Mouse (Mus musculus) MEL (cell line): ENCODE results near the gene Nop58. TPM values are rescaled to one million over a fixed set of nuclear protein-coding genes. Genes with fewer than 3 reads are reported as not detected.

Experiments used
- DNase-seq: peaks from one replicate; pipeline ENCODE4 v3.0.0; 2011; ENCODE audit warnings: low read depth, low spot score
- H3K27ac ChIP-seq: 2 replicates; pipeline ENCODE4 v1.5.1; 2012; ENCODE audit warnings: low read depth, mild to moderate bottlenecking, control low read depth, low read length, moderate library complexity; ENCODE audit not compliant: control insufficient read depth
- H3K27me3 ChIP-seq, 2 experiments: fragments of 150-350 bp in 1 of 2; sonication (generic) in 1 of 2; 2 replicates each; pipeline ENCODE4 v1.6.1; 2012; ENCODE audit warnings: low read length in 2 of 2, mild to moderate bottlenecking in 2 of 2, improper control_type of control experiment in 1 of 2, moderate library complexity in 1 of 2; ENCODE audit not compliant: insufficient read depth in 2 of 2, control insufficient read depth in 1 of 2
- H3K36me3 ChIP-seq, 2 experiments: 2 replicates each; pipeline ENCODE4 v1.6.1; 2012 to 2014; ENCODE audit warnings: low read length in 2 of 2, improper control_type of control experiment in 1 of 2, inconsistent platforms in 1 of 2, mild to moderate bottlenecking in 1 of 2; ENCODE audit not compliant: insufficient read depth in 2 of 2, control insufficient read depth in 1 of 2
- H3K4me1 ChIP-seq, 2 experiments: fragments of 150-350 bp in 1 of 2; sonication (generic) in 1 of 2; 2 replicates each; pipeline ENCODE4 v1.6.1; 2012; ENCODE audit warnings: low read length in 2 of 2, improper control_type of control experiment in 1 of 2, mild to moderate bottlenecking in 1 of 2; ENCODE audit not compliant: insufficient read depth in 2 of 2, control insufficient read depth in 1 of 2
- H3K4me3 ChIP-seq, 2 experiments: fragments of 150-350 bp in 1 of 2; sonication (generic) in 1 of 2; 2 replicates each; pipeline ENCODE4 v1.5.1; 2012; ENCODE audit warnings: low read depth in 2 of 2, low read length in 2 of 2, mild to moderate bottlenecking in 2 of 2, moderate library complexity in 2 of 2, control low read depth in 1 of 2, improper control_type of control experiment in 1 of 2; ENCODE audit not compliant: control insufficient read depth in 1 of 2, insufficient read depth in 1 of 2
- H3K79me2 ChIP-seq: 2 replicates; pipeline ENCODE4 v1.6.1; 2012; ENCODE audit warnings: mild to moderate bottlenecking, low read length, moderate library complexity; ENCODE audit not compliant: control insufficient read depth, poor library complexity, insufficient read depth
- H3K9ac ChIP-seq: 2 replicates; pipeline ENCODE4 v1.6.1; 2012; ENCODE audit warnings: low read depth, mild to moderate bottlenecking, control low read depth, low read length, moderate library complexity; ENCODE audit not compliant: control insufficient read depth, poor library complexity, severe bottlenecking
- H3K9me3 ChIP-seq: fragments of 150-350 bp; sonication (generic); replicated peaks from 2 replicates; pipeline ENCODE4 v1.6.1; 2012; ENCODE audit warnings: mild to moderate bottlenecking, low read length, improper control_type of control experiment, moderate library complexity; ENCODE audit not compliant: insufficient read depth
- BHLHE40 ChIP-seq: IDR thresholded peaks from 2 replicates; pipeline ENCODE4 v1.6.1; 2012; ENCODE audit warnings: low read depth, mild to moderate bottlenecking, inconsistent platforms, low read length, improper control_type of control experiment, borderline replicate concordance
- CHD1 ChIP-seq: IDR thresholded peaks from 2 replicates; pipeline ENCODE4 v1.6.1; 2012; ENCODE audit warnings: low read depth, mild to moderate bottlenecking, inconsistent platforms, low read length, improper control_type of control experiment
- ELF1 ChIP-seq: IDR thresholded peaks from 2 replicates; pipeline ENCODE4 v1.6.1; 2014; ENCODE audit warnings: low read depth, mild to moderate bottlenecking, inconsistent platforms, low read length, improper control_type of control experiment, moderate library complexity
- EP300 ChIP-seq, 2 experiments: IDR thresholded peaks; 2 replicates each; pipeline ENCODE4 v1.6.1; 2011; ENCODE audit warnings: improper control_type of control experiment in 2 of 2, low read length in 2 of 2, low read depth in 1 of 2, mild to moderate bottlenecking in 1 of 2
- ETS1 ChIP-seq: IDR thresholded peaks from 2 replicates; pipeline ENCODE4 v1.6.1; 2012; ENCODE audit warnings: low read depth, mild to moderate bottlenecking, inconsistent platforms, low read length, improper control_type of control experiment, moderate library complexity
- GABPA ChIP-seq: IDR thresholded peaks from 2 replicates; pipeline ENCODE4 v1.6.1; 2012; ENCODE audit warnings: low read depth, mild to moderate bottlenecking, inconsistent platforms, low read length, improper control_type of control experiment, moderate library complexity
- GATA1 ChIP-seq: IDR thresholded peaks from 2 replicates; pipeline ENCODE4 v1.6.1; 2011; ENCODE audit warnings: low read depth, low read length, improper control_type of control experiment
- HCFC1 ChIP-seq: IDR thresholded peaks from 2 replicates; pipeline ENCODE4 v1.6.1; 2012; ENCODE audit warnings: low read depth, mild to moderate bottlenecking, inconsistent platforms, low read length, improper control_type of control experiment, moderate library complexity
- MAFK ChIP-seq: IDR thresholded peaks from 2 replicates; pipeline ENCODE4 v1.6.1; 2011; ENCODE audit warnings: low read depth, mild to moderate bottlenecking, low read length, improper control_type of control experiment, borderline replicate concordance
- MAX ChIP-seq: IDR thresholded peaks from 2 replicates; pipeline ENCODE4 v1.6.1; 2011; ENCODE audit warnings: low read length, improper control_type of control experiment
- MAZ ChIP-seq: IDR thresholded peaks from 2 replicates; pipeline ENCODE4 v1.6.1; 2012; ENCODE audit warnings: low read depth, mild to moderate bottlenecking, inconsistent platforms, low read length, improper control_type of control experiment
- MYB ChIP-seq: IDR thresholded peaks from 2 replicates; pipeline ENCODE4 v1.6.1; 2011; ENCODE audit warnings: mild to moderate bottlenecking, low read depth, low read length, improper control_type of control experiment
- MYC ChIP-seq: IDR thresholded peaks from 2 replicates; pipeline ENCODE4 v1.6.1; 2011; ENCODE audit warnings: low read depth, mild to moderate bottlenecking, low read length, improper control_type of control experiment, moderate library complexity
- NELFE ChIP-seq: IDR thresholded peaks from 2 replicates; pipeline ENCODE4 v1.6.1; 2011; ENCODE audit warnings: low read depth, low read length, improper control_type of control experiment
- NRF1 ChIP-seq: IDR thresholded peaks from 2 replicates; pipeline ENCODE4 v1.6.1; 2014; ENCODE audit warnings: low read depth, mild to moderate bottlenecking, inconsistent platforms, low read length, improper control_type of control experiment, moderate library complexity; ENCODE audit not compliant: poor library complexity, insufficient read depth, severe bottlenecking
- POLR2A ChIP-seq, 2 experiments: IDR thresholded peaks; 2 replicates each; pipeline ENCODE4 v1.6.1; 2011 to 2012; ENCODE audit warnings: low read length in 2 of 2, mild to moderate bottlenecking in 2 of 2, control low read depth in 1 of 2, improper control_type of control experiment in 1 of 2, low read depth in 1 of 2, moderate library complexity in 1 of 2; ENCODE audit not compliant: control insufficient read depth in 1 of 2, insufficient read depth in 1 of 2, poor library complexity in 1 of 2
- POLR2AphosphoS2 ChIP-seq: IDR thresholded peaks from 2 replicates; pipeline ENCODE4 v1.6.1; 2011; ENCODE audit warnings: low read length, improper control_type of control experiment
- RCOR1 ChIP-seq: IDR thresholded peaks from 2 replicates; pipeline ENCODE4 v1.6.1; 2012; ENCODE audit warnings: low read depth, mild to moderate bottlenecking, inconsistent platforms, low read length, improper control_type of control experiment
- SIN3A ChIP-seq: IDR thresholded peaks from 2 replicates; pipeline ENCODE4 v1.6.1; 2012; ENCODE audit warnings: low read length, improper control_type of control experiment, inconsistent platforms
- SMC3 ChIP-seq: IDR thresholded peaks from 2 replicates; pipeline ENCODE4 v1.6.1; 2011; ENCODE audit warnings: low read depth, low read length, improper control_type of control experiment
- TBP ChIP-seq: IDR thresholded peaks from 2 replicates; pipeline ENCODE4 v1.8.0; 2011; ENCODE audit warnings: low read depth, low read length, improper control_type of control experiment
- TCF12 ChIP-seq: IDR thresholded peaks from 2 replicates; pipeline ENCODE4 v1.6.1; 2014; ENCODE audit warnings: low read depth, mild to moderate bottlenecking, inconsistent platforms, low read length, improper control_type of control experiment, moderate library complexity
- UBTF ChIP-seq: IDR thresholded peaks from 2 replicates; pipeline ENCODE4 v1.6.1; 2012; ENCODE audit warnings: low read depth, mild to moderate bottlenecking, inconsistent platforms, low read length, improper control_type of control experiment, moderate library complexity, borderline replicate concordance; ENCODE audit not compliant: insufficient read depth
- USF1 ChIP-seq: IDR thresholded peaks from 2 replicates; pipeline ENCODE4 v1.6.1; 2014; ENCODE audit warnings: low read depth, mild to moderate bottlenecking, inconsistent platforms, low read length, improper control_type of control experiment, moderate library complexity
- ZKSCAN1 ChIP-seq: IDR thresholded peaks from 2 replicates; pipeline ENCODE4 v1.6.1; 2012; ENCODE audit warnings: low read depth, mild to moderate bottlenecking, inconsistent platforms, low read length, improper control_type of control experiment, moderate library complexity
- ZMIZ1 ChIP-seq: IDR thresholded peaks from 2 replicates; pipeline ENCODE4 v1.6.1; 2012; ENCODE audit warnings: low read depth, mild to moderate bottlenecking, inconsistent platforms, low read length, improper control_type of control experiment, moderate library complexity
- ZNF384 ChIP-seq: IDR thresholded peaks from 2 replicates; pipeline ENCODE4 v1.6.1; 2012; ENCODE audit warnings: low read depth, mild to moderate bottlenecking, inconsistent platforms, low read length, improper control_type of control experiment
- polyA plus RNA-seq, 2 experiments: library from polyadenylated mRNA; stranded (reverse) in 1 of 2; unstranded in 1 of 2; fragments of >175 nt in 1 of 2; fragments of >200 nt in 1 of 2; gene quantifications; 2 replicates each; pipeline versions ENCODE4 v1.2.1 to v1.2.4; 2012; ENCODE audit warnings: low replicate concordance in 2 of 2, low read depth in 1 of 2; ENCODE audit not compliant: insufficient read length in 2 of 2, insufficient read depth in 1 of 2, missing spikeins in 1 of 2
- total RNA-seq: library from RNA; depleted of rRNA; stranded (reverse); fragments of 300-350 nt; gene quantifications from 2 replicates; pipeline ENCODE4 v1.2.3, GENCODE M21; 2012

Nop58 gene
- total and polyA plus RNA-seq, 3 experiments: 474 to 1,828 (median 590) TPM

- H3K4me1 ChIP-seq: peaks cover 5 to 18% of the 10 kb centered on the region in 2 experiments; a peak in 3 of 4 replicates
- peak overlapping the region; percentile 87 for H3K27ac ChIP-seq
- H3K9ac ChIP-seq: peak overlapping the region; percentile 99
- no peaks in the 10 kb centered on the region for H3K9me3 ChIP-seq
- peaks cover 26% of the 10 kb centered on the region for H3K79me2 ChIP-seq
- no peaks in the 10 kb centered on the region for H3K27me3 ChIP-seq
- peak; percentile 77 for DNase-seq
- H3K36me3 ChIP-seq: peaks cover 0 to 15% of the 10 kb centered on the region in 2 experiments; a peak in 2 of 4 replicates
- TF ChIP-seq GABPA (no peak), NELFE (no peak), BHLHE40 (0 out of 2 replicates have a peak, but pooled peaks have one; percentile 51), RCOR1 (no peak), EP300 (IDR thresholded peaks at IDR 0.05; ENCODE audit: low read depth in 1 of 2, low read length in 2 of 2) (no peak), UBTF (no peak), USF1 (no peak), POLR2A (IDR thresholded peaks at IDR 0.05; ENCODE audit: control insufficient read depth in 1 of 2, insufficient read depth in 1 of 2, low read depth in 1 of 2, low read length in 2 of 2, poor library complexity in 1 of 2) (peak in 1 of 2 experiments; percentile 9; a peak in 1 of 4 replicates), NRF1 (no peak), ETS1 (no peak), TBP (no peak)
- TF ChIP-seq, all 39 proteins: peak for 2
- peak overlapping the region; percentile 66 to 97 for H3K4me3 ChIP-seq
These were observed 77.4 kb downstream of the Nop58 start for GRCm38 (mm10) chr1:59762208-59762607.

GRCm38 (mm10) chr1:59762651-59763163, 77.9 kb downstream of the Nop58 start:
- H3K9me3 ChIP-seq: no peaks in the 10 kb centered on the region
- peak overlapping the region; percentile 66 to 97 for H3K4me3 ChIP-seq
- H3K27ac ChIP-seq: peak overlapping the region; percentile 87
- H3K79me2 ChIP-seq: peaks cover 26% of the 10 kb centered on the region
- peaks cover 5 to 19% of the 10 kb centered on the region in 2 experiments; a peak in 3 of 4 replicates for H3K4me1 ChIP-seq
- peaks cover 0 to 15% of the 10 kb centered on the region in 2 experiments; a peak in 2 of 4 replicates for H3K36me3 ChIP-seq
- H3K9ac ChIP-seq: peak overlapping the region; percentile 99
- no peaks in the 10 kb centered on the region for H3K27me3 ChIP-seq
- TF ChIP-seq MAX (peak; percentile 49), SIN3A (peak; percentile 43; the same call in 1 of the 2 replicates), GATA1 (no peak), POLR2AphosphoS2 (peak; percentile 16; the same call in 1 of the 2 replicates), ZMIZ1 (no peak), UBTF (0 out of 2 replicates have a peak, but pooled peaks have one; percentile 69), GABPA (no peak), HCFC1 (peak; percentile 20; the same call in 1 of the 2 replicates), ETS1 (0 out of 2 replicates have a peak, but pooled peaks have one; percentile 8), MYB (no peak), NRF1 (0 out of 2 replicates have a peak, but pooled peaks have one; percentile 9), EP300 (IDR thresholded peaks at IDR 0.05; ENCODE audit: low read depth in 1 of 2, low read length in 2 of 2) (0 out of 4 replicates have a peak, but pooled peaks of 1 of the 2 experiments have one; percentile 5), CHD1 (0 out of 2 replicates have a peak, but pooled peaks have one; percentile 83), SMC3 (no peak), BHLHE40 (no peak), ZNF384 (no peak), MAFK (no peak), ELF1 (0 out of 2 replicates have a peak, but pooled peaks have one; percentile 16), ZKSCAN1 (no peak), MAZ (no peak), MYC (no peak; the same call in 1 of the 2 replicates), TCF12 (peak; percentile 28)
- DNase-seq: peak; percentile 84
